16 mouse cellular contexts compared by ENCODE assay signal in genomic region chr9:45788405-45788804, GRCm38 (mm10). TPM values are rescaled to one million over a fixed set of nuclear protein-coding genes. Genes with fewer than 3 reads are reported as not detected.
A peak's percentile ranks its signal among the peaks of the same experiment; 100 is the strongest.
DNase-seq lines count a peak whose midpoint lies in the region; ATAC-seq and TF ChIP-seq lines count a peak whose summit lies in the region.
"Had no signal": no experiment of that assay in that cellular context is flagged by ENCODE, and none has a peak within 500 bp of the region (broad histone marks: within the 10 kb centered on the region; RNA-seq: fewer than 3 reads in every experiment).

No protein-coding gene starts in this region.

- no peaks in the 10 kb centered on the region for H3K27me3 ChIP-seq in kidney, embryonic 16.5 days (ENCODE audit: insufficient read depth, low read length)
- H3K27me3 ChIP-seq in liver, postnatal 0 days (ENCODE audit: insufficient read depth, low read length): no peaks in the 10 kb centered on the region

- DNase-seq in kidney, adult 8-10 months: no peak
- DNase-seq in MEL-GATA-1-ER (ENCODE audit: extremely low read depth, low read depth): peak; percentile 91
- peak; percentile 47 for DNase-seq in liver, postnatal 0 days
- DNase-seq in right cerebral cortex, postnatal 14 days: no peak
- no peak for DNase-seq in heart, postnatal 10 days
- DNase-seq in frontal cortex, adult 2 months (ENCODE audit: extremely low spot score in 1 of 2, low spot score in 1 of 2): no peak
- DNase-seq: cerebellum, adult 18-20 months; heart, adult 18-20 months; heart, postnatal 14 days; kidney, adult 11 months; right cerebral cortex, postnatal 25 days had no signal

- intact Hi-C loops in heart, postnatal 10 days (cut with DNase I): no loop called here

- no peak overlapping the region for H3K9ac ChIP-seq in kidney, embryonic 16.5 days (replicated peaks; ENCODE audit: low read length)
- H3K9ac ChIP-seq in liver, postnatal 0 days (replicated peaks): 0 out of 2 replicates have a peak overlapping the region, but pooled peaks have one; percentile 22

- H3K36me3 ChIP-seq in kidney, embryonic 16.5 days (ENCODE audit: insufficient read depth, low read length): peaks cover 17% of the 10 kb centered on the region
- H3K36me3 ChIP-seq in liver, postnatal 0 days (replicated peaks; ENCODE audit: insufficient read depth, low read length): 0 out of 2 replicates have a peak, but pooled peaks cover 4% of the 10 kb centered on the region

- H3K9me3 ChIP-seq in kidney, embryonic 16.5 days (ENCODE audit: low read length): no peaks in the 10 kb centered on the region
- no peaks in the 10 kb centered on the region for H3K9me3 ChIP-seq in liver, postnatal 0 days (ENCODE audit: low read length)

- 48% methylated on average over 5 of the region's 5 CpGs for WGBS in kidney, embryonic 16.5 days
- WGBS in liver, postnatal 0 days (ENCODE audit: insufficient replicate concordance): 28% methylated on average over 5 of the region's 5 CpGs

- no peak overlapping the region for H3K4me3 ChIP-seq in kidney, embryonic 16.5 days (ENCODE audit: low read length)
- no peak overlapping the region for H3K4me3 ChIP-seq in liver, postnatal 0 days (ENCODE audit: low read depth, low read length)
- H3K4me3 ChIP-seq: myocyte had no signal

- TF ChIP-seq CTCF in liver, postnatal 0 days (IDR thresholded peaks at IDR 0.05; ENCODE audit: low read depth): no peak

- H3K4me2 ChIP-seq in kidney, embryonic 16.5 days (replicated peaks; ENCODE audit: low read depth, low read length): no peak overlapping the region
- H3K4me2 ChIP-seq in liver, postnatal 0 days (ENCODE audit: low read depth, low read length): peak overlapping the region; percentile 66; the same call in 1 of the 2 replicates
- H3K4me2 ChIP-seq: midbrain, embryonic 11.5 days had no signal

- no peak overlapping the region for H3K27ac ChIP-seq in kidney, embryonic 16.5 days (ENCODE audit: low read length)
- H3K27ac ChIP-seq in liver, postnatal 0 days (ENCODE audit: low read depth): peak overlapping the region; percentile 50

- peak; percentile 53 for TF ChIP-seq EP300 in liver, postnatal 0 days (IDR thresholded peaks at IDR 0.05; ENCODE audit: low read depth)

- ATAC-seq in kidney, embryonic 16.5 days (ENCODE audit: low FRiP score, low TSS enrichment): 0 out of 2 replicates have a peak, but pooled peaks have one; percentile 25
- peak; percentile 61 for ATAC-seq in erythroid progenitor cell, adult 5-6 weeks (replicated peaks; ENCODE audit: low FRiP score, poor library complexity, severe bottlenecking)
- peak; percentile 68 for ATAC-seq in liver, postnatal 0 days
- ATAC-seq: CD4-positive, CD25-positive, alpha-beta regulatory T cell, adult 4 months had no signal

- H3K4me1 ChIP-seq in kidney, embryonic 16.5 days (ENCODE audit: insufficient read depth, low read length): peaks cover 11% of the 10 kb centered on the region
- peaks cover 17% of the 10 kb centered on the region for H3K4me1 ChIP-seq in liver, postnatal 0 days (ENCODE audit: insufficient read depth)

RNA-seq across cellular contexts. Expression of gene Cep164, which starts 40.1 kb away (rescaled TPM):
- 24.1 and 31.1 TPM in 2 replicates for polyA plus RNA-seq in kidney, embryonic 16.5 days (2015; fragmentation: Nextera tagmentation; extraction: Ambion mirVana)
- 31.4 and 47.4 TPM in 2 replicates for total RNA-seq in erythroid progenitor cell, adult 5-6 weeks (2015; ENCODE audit: low replicate concordance)
- total RNA-seq in erythroid progenitor cell, adult 5-6 weeks (2017; ENCODE audit: low replicate concordance): 39.9 and 50.2 TPM in 2 replicates
- 6.1 and 6.6 TPM in 2 replicates for polyA plus RNA-seq in liver, postnatal 0 days (2015; fragmentation: Nextera tagmentation; extraction: Ambion mirVana)
- total RNA-seq in heart, postnatal 10 days (2021): 10 to 100 TPM in 1 of 2 experiments, 1 to 10 TPM in 1; 9.4 to 11.3 TPM
- 26.1 and 26.5 TPM in 2 replicates for polyA plus RNA-seq in frontal cortex, adult 2 months (2012; rRNA removed)

RNA-seq across cellular contexts. Expression of gene Bace1, which starts 50.0 kb away (rescaled TPM):
- polyA plus RNA-seq in kidney, embryonic 16.5 days (2015; fragmentation: Nextera tagmentation; extraction: Ambion mirVana): 35.2 and 38.8 TPM in 2 replicates
- total RNA-seq in erythroid progenitor cell, adult 5-6 weeks (2015; ENCODE audit: low replicate concordance): 3.8 and 4.3 TPM in 2 replicates
- total RNA-seq in erythroid progenitor cell, adult 5-6 weeks (2017; ENCODE audit: low replicate concordance): 1.5 and 2.2 TPM in 2 replicates
- polyA plus RNA-seq in liver, postnatal 0 days (2015; fragmentation: Nextera tagmentation; extraction: Ambion mirVana): 8.3 and 10.7 TPM in 2 replicates
- 10 to 100 TPM; 43.7 to 55.0 TPM for total RNA-seq in heart, postnatal 10 days (2021)
- polyA plus RNA-seq in frontal cortex, adult 2 months (2012; rRNA removed): 52.5 and 53.3 TPM in 2 replicates

Comparison
In these comparisons a context has a peak if more than half of its experiments do, and no peak if none do; other contexts are left out.
1. DNase-seq: peak in MEL-GATA-1-ER (single experiment) and liver, postnatal 0 days (single experiment); none in kidney, adult 8-10 months (0 of 2), right cerebral cortex, postnatal 14 days (single experiment), heart, postnatal 10 days (0 of 2) and frontal cortex, adult 2 months (0 of 2).
2. Peak in every context shown above with its lines, with median percentiles within 50 percentile points of each other: ATAC-seq.